Mouse (Mus musculus) bone marrow, adult 2 months (tissue): ENCODE results near the gene Zfp62.

Experiments
- CTCF ChIP-seq: fragments of 200-500 bp; IDR thresholded peaks from 2 replicates; pipeline ENCODE4 v1.5.1; 2011; ENCODE audit warnings: low read length, control low read depth; ENCODE audit not compliant: control insufficient read depth, insufficient read depth
- POLR2A ChIP-seq: fragments of 200-500 bp; IDR thresholded peaks from 2 replicates; pipeline ENCODE4 v1.6.1; 2011; ENCODE audit warnings: low read depth, mild to moderate bottlenecking, control low read depth, low read length, borderline replicate concordance; ENCODE audit not compliant: control insufficient read depth

DNA sequence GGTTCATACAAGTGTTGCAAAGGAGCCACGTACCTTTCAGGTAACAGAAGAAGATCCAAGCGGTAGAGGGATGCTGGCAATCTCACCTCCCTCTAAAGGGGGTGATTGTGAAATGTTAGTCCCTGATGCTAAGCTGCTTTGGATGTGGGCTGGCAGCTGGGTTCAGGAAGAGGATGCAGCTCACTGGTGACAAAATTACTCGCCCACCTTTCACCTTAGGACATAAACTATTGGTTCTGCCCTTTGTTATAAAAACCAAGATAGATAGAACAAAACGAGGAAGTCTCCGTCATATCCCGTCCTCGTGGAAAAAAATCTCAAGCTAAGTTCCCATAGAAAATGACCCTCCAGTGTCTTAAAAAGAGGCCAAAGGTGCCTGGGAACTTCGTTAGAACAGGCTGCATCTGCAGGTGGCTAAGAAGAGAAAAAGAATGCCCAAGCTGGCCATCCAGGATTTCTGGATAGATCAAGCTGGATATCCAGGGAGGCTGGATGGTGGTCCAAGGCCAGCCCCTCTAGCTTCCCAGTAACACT is 16.1 kb upstream of the Zfp62 start, which contains the start of gene Btnl9:
- TF ChIP-seq POLR2A (no peak), CTCF (no peak)
